Mouse (Mus musculus) Muller cell, postnatal 12 days (primary cell): ENCODE data around the gene Med12l.

Experiments
- DNase-seq: peaks from one replicate; pipeline ENCODE4 v3.0.0-alpha.2; 2015; ENCODE audit errors: inconsistent ontology term

Med12l gene

GRCm38 (mm10) chr3:59305518-59305917 is 299.9 kb downstream of the Med12l start:
- DNase-seq, result no peak

GRCm38 (mm10) chr3:59312610-59313009 is 307.0 kb downstream of the Med12l start:
- no peak for DNase-seq

- DNase-seq, result no peak
Measured at GRCm38 (mm10) chr3:59316077-59316476, 310.5 kb downstream of the Med12l start.

- DNase-seq, result no peak
Measured at GRCm38 (mm10) chr3:59321278-59321876, 315.8 kb downstream of the Med12l start.

- no peak for DNase-seq
Measured at GRCm38 (mm10) chr3:59328526-59328925, 322.9 kb downstream of the Med12l start.

- no peak for DNase-seq
Measured at GRCm38 (mm10) chr3:59341647-59342427, 336.2 kb downstream of the Med12l start.

GRCm38 (mm10) chr3:59343026-59343425 is 337.4 kb downstream of the Med12l start:
- DNase-seq, result peak; percentile 6

- DNase-seq, result peak; percentile 82
Measured at GRCm38 (mm10) chr3:59344065-59344905, 338.7 kb downstream of the Med12l start, which contains the start of gene Igsf10. Gene Igsf10 (minus strand): TSS chr3:59344394.

- DNase-seq, result no peak
Measured at GRCm38 (mm10) chr3:59351768-59352167, 346.1 kb downstream of the Med12l start.

GRCm38 (mm10) chr3:59354156-59354555 is 348.5 kb downstream of the Med12l start:
- DNase-seq, result no peak

GRCm38 (mm10) chr3:59360102-59360501 is 354.5 kb downstream of the Med12l start:
- no peak for DNase-seq

- no peak for DNase-seq
Measured at GRCm38 (mm10) chr3:59361895-59362294, 356.3 kb downstream of the Med12l start.
